ENCODE assay signal across 9 mouse cellular contexts in genomic region chr2:60720906-60721305, GRCm38 (mm10). TPM values are rescaled to one million over a fixed set of nuclear protein-coding genes. Genes with fewer than 3 reads are reported as not detected.
A peak's percentile ranks its signal among the peaks of the same experiment; 100 is the strongest.
DNase-seq lines count a peak whose midpoint lies in the region; ATAC-seq and TF ChIP-seq lines count a peak whose summit lies in the region.
"Had no signal": no experiment of that assay in that cellular context is flagged by ENCODE, and none has a peak within 500 bp of the region (broad histone marks: within the 10 kb centered on the region; RNA-seq: fewer than 3 reads in every experiment).

No protein-coding gene starts in this region.

- no peak overlapping the region for H3K4me3 ChIP-seq in forebrain, embryonic 14.5 days (ENCODE audit: low read depth, low read length)
- no peak overlapping the region for H3K4me3 ChIP-seq in forebrain, embryonic 15.5 days
- no peak overlapping the region for H3K4me3 ChIP-seq in midbrain, embryonic 11.5 days (ENCODE audit: low read depth, low read length)
- H3K4me3 ChIP-seq in midbrain, embryonic 13.5 days (replicated peaks): no peak overlapping the region
- no peak overlapping the region for H3K4me3 ChIP-seq in stomach, postnatal 0 days (ENCODE audit: low read depth, low read length)

- H3K27ac ChIP-seq in forebrain, embryonic 14.5 days (ENCODE audit: low read depth, low read length): no peak overlapping the region
- H3K27ac ChIP-seq in forebrain, embryonic 15.5 days (replicated peaks): no peak overlapping the region
- no peak overlapping the region for H3K27ac ChIP-seq in midbrain, embryonic 11.5 days (ENCODE audit: low read depth, low read length)
- no peak overlapping the region for H3K27ac ChIP-seq in midbrain, embryonic 13.5 days
- H3K27ac ChIP-seq in stomach, postnatal 0 days (replicated peaks): no peak overlapping the region

- H3K4me2 ChIP-seq in forebrain, embryonic 14.5 days (ENCODE audit: low read length): no peak overlapping the region
- H3K4me2 ChIP-seq in forebrain, embryonic 15.5 days (replicated peaks): no peak overlapping the region
- no peak overlapping the region for H3K4me2 ChIP-seq in midbrain, embryonic 11.5 days
- no peak overlapping the region for H3K4me2 ChIP-seq in midbrain, embryonic 13.5 days (replicated peaks)
- H3K4me2 ChIP-seq in stomach, postnatal 0 days (replicated peaks; ENCODE audit: low read depth): no peak overlapping the region

- 0 out of 2 replicates have a peak, but pooled peaks cover 9% of the 10 kb centered on the region for H3K27me3 ChIP-seq in forebrain, embryonic 14.5 days (replicated peaks; ENCODE audit: control insufficient read depth, insufficient read depth, low read length)
- peaks cover 17% of the 10 kb centered on the region; the same call in 1 of the 2 replicates for H3K27me3 ChIP-seq in forebrain, embryonic 15.5 days
- H3K27me3 ChIP-seq in midbrain, embryonic 11.5 days (ENCODE audit: control insufficient read depth, insufficient read depth, low read length): no peaks in the 10 kb centered on the region
- 0 out of 2 replicates have a peak, but pooled peaks cover 3% of the 10 kb centered on the region for H3K27me3 ChIP-seq in midbrain, embryonic 13.5 days
- no peaks in the 10 kb centered on the region for H3K27me3 ChIP-seq in stomach, postnatal 0 days (ENCODE audit: control insufficient read depth, insufficient read depth, low read length)

- H3K9ac ChIP-seq in forebrain, embryonic 14.5 days (ENCODE audit: low read length): no peak overlapping the region
- H3K9ac ChIP-seq in forebrain, embryonic 15.5 days (replicated peaks): no peak overlapping the region
- H3K9ac ChIP-seq in midbrain, embryonic 11.5 days (ENCODE audit: low read length): no peak overlapping the region
- H3K9ac ChIP-seq in midbrain, embryonic 13.5 days (replicated peaks): no peak overlapping the region
- no peak overlapping the region for H3K9ac ChIP-seq in stomach, postnatal 0 days (ENCODE audit: low read length)

- WGBS in forebrain, embryonic 14.5 days: 27% methylated on average over 5 of the region's 5 CpGs
- 27% methylated on average over 5 of the region's 5 CpGs for WGBS in forebrain, embryonic 15.5 days
- 24% methylated on average over 5 of the region's 5 CpGs for WGBS in midbrain, embryonic 11.5 days
- WGBS in midbrain, embryonic 13.5 days: 30% methylated on average over 5 of the region's 5 CpGs
- 19% methylated on average over 5 of the region's 5 CpGs for WGBS in stomach, postnatal 0 days

- no peak for ATAC-seq in forebrain, embryonic 14.5 days
- no peak for ATAC-seq in forebrain, embryonic 15.5 days (replicated peaks)
- no peak for ATAC-seq in midbrain, embryonic 11.5 days (ENCODE audit: low FRiP score)
- ATAC-seq in midbrain, embryonic 13.5 days: no peak
- peak; percentile 55 for ATAC-seq in inflammation-experienced regulatory T-cells, adult 6 months
- peak; percentile 64 for ATAC-seq in stomach, postnatal 0 days (ENCODE audit: low FRiP score, low TSS enrichment)

- no peak for TF ChIP-seq POLR2A in brain, embryonic 14.5 days (IDR thresholded peaks at IDR 0.05; ENCODE audit: borderline replicate concordance, extremely low read depth, insufficient read depth, insufficient read length, poor library complexity, severe bottlenecking)

- no peaks in the 10 kb centered on the region for H3K9me3 ChIP-seq in forebrain, embryonic 14.5 days (replicated peaks; ENCODE audit: control insufficient read depth, low read length)
- no peaks in the 10 kb centered on the region for H3K9me3 ChIP-seq in forebrain, embryonic 15.5 days
- no peaks in the 10 kb centered on the region for H3K9me3 ChIP-seq in midbrain, embryonic 11.5 days (ENCODE audit: control insufficient read depth, low read length)
- no peaks in the 10 kb centered on the region for H3K9me3 ChIP-seq in midbrain, embryonic 13.5 days
- no peaks in the 10 kb centered on the region for H3K9me3 ChIP-seq in stomach, postnatal 0 days (ENCODE audit: control insufficient read depth, low read length)

- TF ChIP-seq CTCF in brain, embryonic 14.5 days (IDR thresholded peaks at IDR 0.05; ENCODE audit: borderline replicate concordance, extremely low read depth, insufficient read depth, insufficient read length): peak; percentile 65; the same call in 1 of the 2 replicates
- TF ChIP-seq CTCF in stomach, postnatal 0 days (IDR thresholded peaks at IDR 0.05; ENCODE audit: low read depth): peak; percentile 90

- H3K36me3 ChIP-seq in forebrain, embryonic 14.5 days (ENCODE audit: control insufficient read depth, insufficient read depth, low read length): no peaks in the 10 kb centered on the region
- H3K36me3 ChIP-seq in forebrain, embryonic 15.5 days: no peaks in the 10 kb centered on the region
- no peaks in the 10 kb centered on the region for H3K36me3 ChIP-seq in midbrain, embryonic 11.5 days (ENCODE audit: control insufficient read depth, insufficient read depth, low read length)
- H3K36me3 ChIP-seq in midbrain, embryonic 13.5 days: no peaks in the 10 kb centered on the region
- no peaks in the 10 kb centered on the region for H3K36me3 ChIP-seq in stomach, postnatal 0 days (ENCODE audit: control insufficient read depth, insufficient read depth, low read length)

- no peaks in the 10 kb centered on the region for H3K4me1 ChIP-seq in forebrain, embryonic 14.5 days (ENCODE audit: control insufficient read depth, insufficient read depth, low read length)
- peaks cover 13% of the 10 kb centered on the region for H3K4me1 ChIP-seq in forebrain, embryonic 15.5 days
- H3K4me1 ChIP-seq in midbrain, embryonic 11.5 days (ENCODE audit: control insufficient read depth, insufficient read depth, low read length): no peaks in the 10 kb centered on the region
- no peaks in the 10 kb centered on the region for H3K4me1 ChIP-seq in midbrain, embryonic 13.5 days (replicated peaks)
- no peaks in the 10 kb centered on the region for H3K4me1 ChIP-seq in stomach, postnatal 0 days (replicated peaks; ENCODE audit: control insufficient read depth, insufficient read depth)

- TF ChIP-seq EP300 in stomach, postnatal 0 days (optimal IDR thresholded peaks at IDR 0.05): no peak

- DNase-seq in forebrain, embryonic 14.5 days (ENCODE audit: low spot score): peak; percentile 59
- DNase-seq in midbrain, embryonic 11.5 days (ENCODE audit: low spot score, missing footprints): peak; percentile 94
- peak; percentile 63 for DNase-seq in brain, embryonic 14.5 days (ENCODE audit: low read depth)
- DNase-seq in stomach, postnatal 0 days (ENCODE audit: low spot score): peak; percentile 22
- no peak for DNase-seq in gastrocnemius, postnatal 25 days

RNA-seq across cellular contexts. Expression of gene Itgb6, which starts 1.5 kb away (rescaled TPM):
- 0.09 TPM in 2 replicates for polyA plus RNA-seq in forebrain, embryonic 14.5 days (2014; fragmentation: Nextera tagmentation; extraction: Ambion mirVana)
- polyA plus RNA-seq in forebrain, embryonic 15.5 days (2015; fragmentation: Nextera tagmentation; extraction: Ambion mirVana): not detected in 2 replicates
- 0.28 and 0.40 TPM in 2 replicates for polyA plus RNA-seq in midbrain, embryonic 11.5 days (2014; fragmentation: Nextera tagmentation; extraction: Ambion mirVana)
- not detected in 2 replicates for polyA plus RNA-seq in midbrain, embryonic 13.5 days (2015; fragmentation: Nextera tagmentation; extraction: Ambion mirVana)
- 0.04 and 0.15 TPM in 2 replicates for polyA plus RNA-seq in brain, embryonic 14.5 days (2012; rRNA removed)
- polyA plus RNA-seq in inflammation-experienced regulatory T-cells, adult 6 months (2017; shearing (Covaris generic)): not detected
- polyA plus RNA-seq in stomach, postnatal 0 days (2015; fragmentation: Nextera tagmentation; extraction: Ambion mirVana): 8.5 and 8.6 TPM in 2 replicates
- 10 to 100 TPM; 19.1 to 26.1 TPM for total RNA-seq in gastrocnemius, postnatal 25 days (2021)
- total RNA-seq: hematopoietic stem cell, adult 5-6 weeks had no signal

Comparison
In these comparisons a context has a peak if more than half of its experiments do, and no peak if none do; other contexts are left out.
1. ATAC-seq: peak in inflammation-experienced regulatory T-cells, adult 6 months (single experiment) and stomach, postnatal 0 days (single experiment); none in forebrain, embryonic 14.5 days (single experiment), forebrain, embryonic 15.5 days (single experiment), midbrain, embryonic 11.5 days (single experiment) and midbrain, embryonic 13.5 days (single experiment).